Mouse (Mus musculus) telencephalon, adult 2 months (tissue): Measurements from ENCODE around the gene Stac2.

Experiments
- DNase-seq: peaks from one replicate; pipeline ENCODE4 v3.0.0-alpha.2; 2011; ENCODE audit warnings: low read depth, low spot score

Stac2 gene

GRCm38 (mm10) chr11:98050940-98051339 lies 2.3 kb downstream of the Stac2 start:
- DNase-seq, result no peak

GRCm38 (mm10) chr11:98050520-98050815 lies 2.8 kb downstream of the Stac2 start:
- no peak for DNase-seq

- no peak for DNase-seq
Observed at GRCm38 (mm10) chr11:98049672-98050519, 3.4 kb downstream of the Stac2 start.

GRCm38 (mm10) chr11:98047745-98048144 lies 5.5 kb downstream of the Stac2 start:
- DNase-seq, result no peak

GRCm38 (mm10) chr11:98046466-98046865 lies 6.8 kb downstream of the Stac2 start:
- no peak for DNase-seq

GRCm38 (mm10) chr11:98045596-98045995 lies 7.7 kb downstream of the Stac2 start:
- no peak for DNase-seq

GRCm38 (mm10) chr11:98044074-98044473 lies 9.2 kb downstream of the Stac2 start:
- DNase-seq, result no peak

- DNase-seq, result no peak
Observed at GRCm38 (mm10) chr11:98042741-98043140, 10.5 kb downstream of the Stac2 start.

GRCm38 (mm10) chr11:98040975-98041374 lies 12.3 kb downstream of the Stac2 start:
- no peak for DNase-seq

GRCm38 (mm10) chr11:98037871-98038270 lies 15.4 kb downstream of the Stac2 start:
- peak; percentile 81 for DNase-seq

GRCm38 (mm10) chr11:98035977-98036377 lies 17.3 kb downstream of the Stac2 start:
- no peak for DNase-seq

- no peak for DNase-seq
Observed at GRCm38 (mm10) chr11:98034840-98035239, 18.4 kb downstream of the Stac2 start.

GRCm38 (mm10) chr11:98034061-98034460 lies 19.2 kb downstream of the Stac2 start:
- DNase-seq, result no peak

GRCm38 (mm10) chr11:98031443-98031770 lies 21.9 kb downstream of the Stac2 start:
- peak; percentile 64 for DNase-seq

GRCm38 (mm10) chr11:98030701-98031442 lies 22.4 kb downstream of the Stac2 start:
- no peak for DNase-seq

- no peak for DNase-seq
Observed at GRCm38 (mm10) chr11:98027785-98028184, 25.5 kb downstream of the Stac2 start.

- no peak for DNase-seq
Observed at GRCm38 (mm10) chr11:98027297-98027688, 26.0 kb downstream of the Stac2 start.

- DNase-seq, result peak; percentile 85
Observed at GRCm38 (mm10) chr11:98026570-98027296, 26.5 kb downstream of the Stac2 start, which contains the start of gene Rpl19. TSS of gene Rpl19 (plus strand) at chr11:98026710.

GRCm38 (mm10) chr11:98026248-98026569 lies 27.1 kb downstream of the Stac2 start:
- no peak for DNase-seq

GRCm38 (mm10) chr11:98024516-98024915 lies 28.7 kb downstream of the Stac2 start:
- DNase-seq, result no peak

GRCm38 (mm10) chr11:98022555-98023371 lies 30.5 kb downstream of the Stac2 start, which contains the start of gene Cacnb1:
TSS of gene Cacnb1 (minus strand) at chr11:98023034.
- no peak for DNase-seq

- DNase-seq, result no peak
Observed at GRCm38 (mm10) chr11:98022253-98022554, 31.1 kb downstream of the Stac2 start.
